Mouse (Mus musculus): ENCODE data around the gene Mnd1.

Gene Mnd1

GRCm38 (mm10) chr3:84157559-84158350, 2.2 kb upstream of the Mnd1 start:
- no peak for DNase-seq (ENCODE audit: low spot score)

- DNase-seq (ENCODE audit: low spot score): no peak
Observed at GRCm38 (mm10) chr3:84157011-84157410, 1.4 kb upstream of the Mnd1 start.

- no peak for DNase-seq (ENCODE audit: low spot score)
Observed at GRCm38 (mm10) chr3:84156105-84156504, 519 bp upstream of the Mnd1 start.

GRCm38 (mm10) chr3:84155146-84155545, 440 bp downstream of the Mnd1 start:
- no peak for DNase-seq (ENCODE audit: low spot score)

- no peak for DNase-seq (ENCODE audit: low spot score)
Observed at GRCm38 (mm10) chr3:84154721-84155141, 855 bp downstream of the Mnd1 start.

GRCm38 (mm10) chr3:84149831-84150230, 5.8 kb downstream of the Mnd1 start:
- DNase-seq (ENCODE audit: low spot score): no peak

GRCm38 (mm10) chr3:84140947-84141346, 14.6 kb downstream of the Mnd1 start:
- DNase-seq (ENCODE audit: low spot score): no peak

- DNase-seq (ENCODE audit: low spot score): no peak
Observed at GRCm38 (mm10) chr3:84136509-84136908, 19.1 kb downstream of the Mnd1 start.

GRCm38 (mm10) chr3:84135933-84136332, 19.7 kb downstream of the Mnd1 start:
- DNase-seq (ENCODE audit: low spot score): no peak

GRCm38 (mm10) chr3:84135387-84135786, 20.2 kb downstream of the Mnd1 start:
- no peak for DNase-seq (ENCODE audit: low spot score)

- DNase-seq (ENCODE audit: low spot score): no peak
Observed at GRCm38 (mm10) chr3:84131369-84131768, 24.2 kb downstream of the Mnd1 start.

GRCm38 (mm10) chr3:84130776-84131175, 24.8 kb downstream of the Mnd1 start:
- DNase-seq (ENCODE audit: low spot score): no peak

GRCm38 (mm10) chr3:84128871-84129870, 26.4 kb downstream of the Mnd1 start:
- DNase-seq (ENCODE audit: low spot score): no peak

- DNase-seq (ENCODE audit: low spot score): no peak
Observed at GRCm38 (mm10) chr3:84127431-84127830, 28.2 kb downstream of the Mnd1 start.

GRCm38 (mm10) chr3:84126721-84127120, 28.9 kb downstream of the Mnd1 start:
- DNase-seq (ENCODE audit: low spot score): no peak

GRCm38 (mm10) chr3:84125704-84126289, 29.8 kb downstream of the Mnd1 start:
- DNase-seq (ENCODE audit: low spot score): no peak

- DNase-seq (ENCODE audit: low spot score): peak; percentile 81
Observed at GRCm38 (mm10) chr3:84123461-84123860, 32.1 kb downstream of the Mnd1 start.

GRCm38 (mm10) chr3:84118718-84119117, 36.9 kb downstream of the Mnd1 start:
- DNase-seq (ENCODE audit: low spot score): no peak

- DNase-seq (ENCODE audit: low spot score): no peak
Observed at GRCm38 (mm10) chr3:84118178-84118577, 37.4 kb downstream of the Mnd1 start.

GRCm38 (mm10) chr3:84108614-84109013, 47.0 kb downstream of the Mnd1 start:
- peak; percentile 9 for DNase-seq (ENCODE audit: low spot score)

GRCm38 (mm10) chr3:84106106-84106505, 49.5 kb downstream of the Mnd1 start:
- DNase-seq (ENCODE audit: low spot score): peak; percentile 73

- DNase-seq (ENCODE audit: low spot score): no peak
Observed at GRCm38 (mm10) chr3:84103536-84103935, 52.0 kb downstream of the Mnd1 start.

All from adipocyte (in vitro differentiated cells).